Mouse (Mus musculus): Measurements from ENCODE around the gene Sox13. TPM values are rescaled to one million over a fixed set of nuclear protein-coding genes. Genes with fewer than 3 reads are reported as not detected.

The Sox13 gene
- polyA plus RNA-seq, 1 experiment from 2014 or later, result 5.8 TPM

- Histone ChIP-seq H3K4me1 (peaks cover 16% of the 10 kb centered on the region), H3K27ac (no peak overlapping the region), H3K4me2 (no peak overlapping the region), H3K36me3 (ENCODE audit: poor library complexity, severe bottlenecking) (no peaks in the 10 kb centered on the region), H3K9me3 (replicated peaks) (no peaks in the 10 kb centered on the region), H3K9ac (no peak overlapping the region), H3K27me3 (peaks cover 9% of the 10 kb centered on the region; the same call in 1 of the 2 replicates), H3K4me3 (no peak overlapping the region)
- ATAC-seq, result no peak
- WGBS, result 60% methylated on average over 6 of the region's 6 CpGs
Measured at GRCm38 (mm10) chr1:133333937-133334336, 90.2 kb downstream of the Sox13 start.

- WGBS, result 88% methylated on average over 11 of the region's 11 CpGs
- no peak for ATAC-seq
- H3K4me3 ChIP-seq, result no peak overlapping the region
- peaks cover 11% of the 10 kb centered on the region; the same call in 1 of the 2 replicates for H3K27me3 ChIP-seq
- no peaks in the 10 kb centered on the region for H3K36me3 ChIP-seq (ENCODE audit: poor library complexity, severe bottlenecking)
- H3K27ac ChIP-seq, result no peak overlapping the region
- no peaks in the 10 kb centered on the region for H3K9me3 ChIP-seq (replicated peaks)
- H3K4me2 ChIP-seq, result no peak overlapping the region
- peaks cover 27% of the 10 kb centered on the region for H3K4me1 ChIP-seq
- H3K9ac ChIP-seq, result no peak overlapping the region
Measured at GRCm38 (mm10) chr1:133332656-133333430, 91.3 kb downstream of the Sox13 start.

Other genes starting within 250 kb of the Sox13 start
- gene Golt1a, start 114.6 kb downstream of the Sox13 start, polyA plus RNA-seq (2015; fragmentation: Nextera tagmentation; extraction: Ambion mirVana), result not detected in 2 replicates
- gene Kiss1, start 102.5 kb downstream of the Sox13 start, polyA plus RNA-seq (2015; fragmentation: Nextera tagmentation; extraction: Ambion mirVana), result not detected in 2 replicates
- gene Ren1, start 73.9 kb downstream of the Sox13 start, polyA plus RNA-seq (2015; fragmentation: Nextera tagmentation; extraction: Ambion mirVana), result not detected in 2 replicates
- 2.9 TPM in 2 replicates for gene Etnk2, start 60.8 kb downstream of the Sox13 start, polyA plus RNA-seq (2015; fragmentation: Nextera tagmentation; extraction: Ambion mirVana)
- 820 and 913 TPM in 2 replicates for gene Snrpe, start 185.9 kb upstream of the Sox13 start, polyA plus RNA-seq (2015; fragmentation: Nextera tagmentation; extraction: Ambion mirVana)
- not detected in 2 replicates for gene Zbed6, start 236.5 kb upstream of the Sox13 start, polyA plus RNA-seq (2015; fragmentation: Nextera tagmentation; extraction: Ambion mirVana)
- 3.5 and 3.6 TPM in 2 replicates for gene Gm38394, start 236.9 kb upstream of the Sox13 start, polyA plus RNA-seq (2015; fragmentation: Nextera tagmentation; extraction: Ambion mirVana)

All from forebrain, embryonic 13.5 days (tissue).